Mouse (Mus musculus): ENCODE measurements around the gene Ptprm.

GRCm38 (mm10) chr17:67186879-67187278, 167.4 kb downstream of the Ptprm start:
- TF ChIP-seq CTCF (IDR thresholded peaks at IDR 0.05; ENCODE audit: borderline replicate concordance, insufficient read depth, low read depth, low read length) (no peak), POLR2A (IDR thresholded peaks at IDR 0.05; ENCODE audit: borderline replicate concordance, insufficient read depth, low read length) (no peak)

Data from cerebellum, adult 2 months (tissue).